Mouse (Mus musculus) MN1 (cell line): ENCODE measurements around the gene Fcamr.

Source experiments
- DNase-seq: peaks from one replicate; pipeline ENCODE4 v3.0.0-alpha.2; 2016; ENCODE audit warnings: low spot score

The Fcamr gene

DNA sequence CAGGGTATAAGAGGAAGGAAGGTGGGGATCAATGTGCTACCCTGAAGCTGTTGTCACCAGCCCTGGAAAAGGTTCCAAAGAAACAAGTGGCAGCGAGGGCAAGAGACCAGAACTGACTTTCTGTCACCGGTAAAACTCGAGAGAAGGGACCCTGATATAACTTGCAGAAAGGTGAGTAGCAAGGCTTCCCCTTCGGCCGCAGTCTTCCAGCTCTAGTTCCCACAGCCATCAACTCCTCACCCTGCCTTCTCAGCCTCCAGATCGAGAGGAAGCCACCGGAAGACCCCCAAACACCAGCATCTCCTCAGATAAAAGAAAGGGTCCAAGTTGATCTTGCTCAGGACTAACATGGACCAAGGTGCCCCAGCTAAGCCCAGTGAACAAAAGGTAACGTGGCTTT, at the start of gene Fcamr:
Gene Fcamr, plus strand, starts transcription at position 301 of the 400 bp plus-strand sequence.
- DNase-seq: no peak

- DNase-seq: no peak
These were observed 41.0 kb upstream of the Fcamr start for GRCm38 (mm10) chr1:130759689-130760088.

- DNase-seq: no peak
These were observed 39.1 kb upstream of the Fcamr start for GRCm38 (mm10) chr1:130761597-130761996.

GRCm38 (mm10) chr1:130762045-130762760, 38.5 kb upstream of the Fcamr start:
- DNase-seq: no peak

DNA sequence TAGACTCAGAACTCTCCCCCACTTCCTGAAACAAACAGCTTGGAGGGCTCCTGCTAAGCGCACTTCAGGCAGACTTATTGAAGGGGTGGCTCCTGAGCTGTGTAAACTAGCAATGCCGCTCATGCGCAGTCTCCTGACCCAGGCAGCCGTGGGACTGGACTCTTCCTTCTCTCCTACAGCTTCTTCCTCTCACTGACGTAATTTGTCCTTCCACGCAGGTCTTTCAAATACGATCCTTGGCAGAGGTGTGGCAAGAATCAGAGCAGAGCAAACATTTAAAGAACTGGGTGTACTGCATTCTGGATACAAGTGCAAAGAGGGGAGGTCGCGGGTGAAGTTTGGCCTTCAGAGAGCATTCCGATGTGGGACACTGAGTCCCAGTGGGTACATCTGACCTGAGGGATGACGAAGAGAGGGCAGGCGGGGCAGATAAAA, 36.7 kb upstream of the Fcamr start:
- no peak for DNase-seq

DNA sequence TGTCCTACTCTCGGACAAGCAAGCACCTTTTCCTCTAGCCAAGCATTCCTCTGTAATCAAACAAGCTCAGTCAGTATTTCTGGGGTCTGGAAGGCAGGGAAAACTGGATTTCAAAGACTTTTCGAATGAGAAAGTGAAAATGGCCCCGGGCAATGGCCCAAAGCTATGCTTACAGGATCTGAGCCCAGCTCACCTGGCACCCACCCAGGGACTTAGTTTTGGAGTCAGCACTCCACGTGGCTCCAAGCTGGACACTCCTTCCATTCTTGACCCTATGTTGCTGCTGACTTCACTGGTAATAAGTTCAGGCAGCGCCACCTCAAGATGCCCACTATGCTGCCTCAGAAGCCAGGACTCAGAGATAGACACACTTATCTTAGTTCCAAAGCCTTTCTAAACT, 33.6 kb upstream of the Fcamr start:
- DNase-seq: no peak

- no peak for DNase-seq
These were observed 30.8 kb upstream of the Fcamr start for GRCm38 (mm10) chr1:130769925-130770324.

DNA sequence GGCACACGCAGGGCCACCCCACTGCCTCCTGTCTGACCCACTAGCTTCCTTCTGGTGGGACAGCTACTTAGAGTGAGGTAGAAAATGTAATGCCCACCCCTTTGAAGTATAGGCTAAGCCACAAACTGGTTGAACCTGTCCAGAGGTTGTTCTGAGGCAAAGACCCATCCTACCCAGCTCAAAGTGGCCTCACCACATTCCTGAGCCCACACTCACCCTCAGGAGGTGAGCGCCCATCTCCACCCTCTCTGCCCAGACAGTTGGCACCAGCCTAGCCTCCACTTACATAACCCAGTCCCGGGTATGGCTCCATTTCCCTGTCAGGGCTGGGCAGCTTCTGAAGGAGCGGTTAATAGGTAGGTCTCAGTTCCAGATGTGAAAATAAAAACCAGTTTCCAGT, 30.2 kb upstream of the Fcamr start:
- DNase-seq: no peak

DNA sequence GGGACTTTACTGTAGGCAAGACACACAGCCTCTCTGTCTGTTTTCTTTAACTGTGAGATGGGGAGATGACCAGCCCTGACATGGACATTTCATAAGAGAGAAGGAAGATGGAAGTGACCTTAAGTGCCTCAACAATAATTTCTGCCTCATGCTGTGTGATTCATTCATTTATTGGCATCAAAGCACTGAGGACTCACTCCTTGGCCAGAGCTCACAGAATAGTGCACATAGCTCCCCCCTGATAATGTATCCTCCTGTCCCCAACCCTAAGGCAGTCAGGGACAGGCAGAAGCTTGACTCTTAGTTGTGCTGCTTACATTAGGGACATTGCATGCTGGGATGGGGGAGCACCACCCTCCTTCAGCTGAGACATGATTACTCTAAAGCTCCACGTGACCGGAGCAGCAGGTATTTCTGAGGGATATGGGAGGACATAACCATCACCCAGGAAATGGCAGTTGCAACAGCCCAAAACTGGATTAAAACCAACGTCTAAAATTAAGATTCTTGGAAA, 29.7 kb upstream of the Fcamr start:
- DNase-seq: no peak

- DNase-seq: no peak
These were observed 25.5 kb upstream of the Fcamr start for GRCm38 (mm10) chr1:130775234-130775633.

- DNase-seq: no peak
These were observed 24.9 kb upstream of the Fcamr start for GRCm38 (mm10) chr1:130775691-130776331.

- DNase-seq: no peak
These were observed 24.1 kb upstream of the Fcamr start for GRCm38 (mm10) chr1:130776645-130777044.

- no peak for DNase-seq
These were observed 20.8 kb upstream of the Fcamr start for GRCm38 (mm10) chr1:130779867-130780266.

DNA sequence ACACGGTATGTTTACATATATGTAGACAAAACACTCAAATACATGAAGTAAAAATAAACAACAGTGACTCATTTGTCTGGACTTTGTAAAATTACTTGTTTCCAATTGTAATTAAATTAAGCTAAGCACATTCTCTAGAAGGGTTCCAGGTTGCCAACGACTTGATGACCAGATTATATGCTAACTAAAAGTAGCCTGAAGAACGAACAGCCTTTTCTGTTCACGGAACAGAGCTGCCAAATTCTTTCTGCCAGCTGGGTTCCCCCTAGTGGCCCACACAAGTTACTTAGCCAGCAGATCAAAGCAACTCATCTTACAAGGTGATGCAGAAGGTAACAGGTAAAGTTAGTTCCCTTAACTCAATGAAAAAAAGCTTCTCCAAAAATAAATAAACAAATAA, 16.6 kb upstream of the Fcamr start:
- no peak for DNase-seq

DNA sequence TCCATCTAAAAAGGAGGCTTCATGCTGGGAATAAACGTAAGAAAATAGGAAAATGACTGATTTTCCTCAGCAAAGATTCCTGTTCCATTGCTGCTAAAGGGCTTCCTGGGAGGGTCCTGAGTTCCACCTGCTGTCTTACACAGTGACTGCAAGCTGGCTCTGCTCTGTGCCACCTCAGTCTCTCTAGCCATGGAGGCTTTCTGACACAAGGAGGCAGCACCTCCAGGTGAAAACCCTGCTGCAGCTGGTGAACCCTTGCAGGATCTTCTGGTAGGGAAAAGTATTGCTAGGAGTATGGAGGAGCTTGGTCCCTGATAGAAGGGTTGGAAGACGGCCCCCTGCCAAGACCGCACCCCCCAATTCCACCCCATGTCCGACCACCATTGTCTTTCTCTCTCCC, 13.7 kb upstream of the Fcamr start:
- DNase-seq: no peak

GRCm38 (mm10) chr1:130789512-130790451, 10.9 kb upstream of the Fcamr start:
- no peak for DNase-seq

DNA sequence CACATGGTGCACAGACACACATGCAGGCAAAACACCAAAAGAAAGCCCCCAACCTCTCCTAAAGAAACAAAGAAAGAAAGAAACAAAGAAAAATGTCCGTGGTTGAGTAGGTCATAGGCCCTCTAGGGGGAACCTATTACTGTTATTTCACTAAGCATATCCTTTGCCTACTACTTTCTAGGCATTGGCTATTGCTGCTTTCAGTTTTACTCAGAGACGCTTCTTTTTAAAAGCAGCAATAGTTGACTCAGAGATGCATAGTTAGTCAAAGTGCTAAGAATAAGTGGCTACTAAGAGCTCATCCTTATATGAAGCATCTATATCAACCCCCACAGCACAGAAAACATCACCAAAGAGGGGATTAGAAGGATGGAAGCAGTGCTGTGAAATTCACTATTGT, 5.4 kb upstream of the Fcamr start:
- DNase-seq: no peak

GRCm38 (mm10) chr1:130796967-130797684, 3.6 kb upstream of the Fcamr start:
- peak; percentile 7 for DNase-seq

GRCm38 (mm10) chr1:130798037-130798436, 2.7 kb upstream of the Fcamr start:
- no peak for DNase-seq

DNA sequence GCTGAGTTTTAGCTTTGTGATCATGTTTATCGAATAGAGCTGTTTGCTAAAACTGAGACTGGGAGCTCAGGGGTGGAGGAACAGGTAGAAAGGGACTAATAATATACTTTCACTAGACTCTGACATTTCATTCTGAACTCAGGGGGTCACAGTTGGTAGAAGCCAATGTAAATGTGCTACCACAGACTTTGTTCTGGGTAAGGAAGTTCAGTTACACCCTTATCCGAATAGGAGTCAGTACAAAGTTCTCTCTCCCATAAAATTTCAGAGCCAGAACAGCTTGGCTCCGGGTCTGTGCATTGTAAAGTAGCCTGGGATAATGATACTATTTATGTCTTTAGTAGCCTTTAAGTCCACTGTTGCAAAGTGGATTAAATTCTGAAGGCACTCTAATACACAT, 2.2 kb upstream of the Fcamr start:
- no peak for DNase-seq

- no peak for DNase-seq
These were observed 1.3 kb upstream of the Fcamr start for GRCm38 (mm10) chr1:130799399-130799798.

DNA sequence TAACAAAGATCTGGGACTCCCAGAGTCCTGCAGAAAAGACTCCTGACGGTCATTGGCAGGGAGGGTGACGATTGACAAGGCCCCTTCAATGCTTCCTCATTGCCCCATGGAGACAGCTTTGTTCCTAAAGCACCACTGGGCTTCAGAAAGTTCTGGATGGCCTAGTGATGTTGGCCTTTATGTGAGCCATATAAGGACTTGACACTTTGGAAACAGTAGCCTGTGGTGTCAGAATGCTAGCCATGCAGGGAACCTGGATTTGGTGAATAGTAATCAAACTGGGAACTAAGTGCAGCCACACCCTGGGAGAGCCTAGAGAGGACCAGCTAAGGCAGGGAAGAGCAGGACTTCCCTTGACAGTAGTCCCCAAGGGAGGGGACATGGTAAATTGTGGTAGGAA, 809 bp downstream of the Fcamr start:
- no peak for DNase-seq
